Comparison of ENCODE assay signal across 8 mouse cellular contexts in the genomic region with DNA sequence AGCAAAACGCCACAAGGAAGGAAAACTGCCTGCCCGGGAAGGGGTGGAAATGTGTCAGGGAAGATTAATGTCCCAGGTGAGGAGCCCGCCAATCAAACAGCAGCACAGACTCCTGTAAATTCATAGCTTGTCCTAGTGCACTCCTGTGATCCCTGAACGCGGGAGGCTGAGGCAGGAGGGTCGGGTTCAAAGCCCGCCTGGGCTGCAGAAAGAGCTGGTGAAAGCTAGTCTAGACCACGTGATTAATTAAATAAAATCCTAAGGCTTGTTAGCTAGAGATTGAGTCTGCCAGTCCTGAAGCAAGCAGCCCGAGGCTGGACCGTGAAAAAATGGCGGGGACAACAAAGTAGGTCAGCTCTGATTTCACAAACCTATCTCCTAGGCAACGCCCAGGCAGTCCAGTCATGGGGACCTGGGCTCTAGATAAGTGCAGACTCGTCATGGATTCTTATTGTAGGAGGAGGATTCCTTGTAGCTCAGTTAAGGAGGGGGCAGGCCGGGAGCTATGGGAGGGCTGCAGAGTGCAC. TPM values are rescaled to one million over a fixed set of nuclear protein-coding genes. Genes with fewer than 3 reads are reported as not detected.
DNase-seq lines count a peak whose midpoint lies in the region; ATAC-seq and TF ChIP-seq lines count a peak whose summit lies in the region.

No protein-coding gene starts in this region.

- no peaks in the 10 kb centered on the region for H3K36me3 ChIP-seq in forebrain, embryonic 15.5 days
- H3K36me3 ChIP-seq in intestine, embryonic 16.5 days (ENCODE audit: control insufficient read depth, insufficient read depth, low read length): no peaks in the 10 kb centered on the region
- H3K36me3 ChIP-seq in lung, embryonic 16.5 days (ENCODE audit: control insufficient read depth, insufficient read depth, low read length): no peaks in the 10 kb centered on the region
- H3K36me3 ChIP-seq in stomach, postnatal 0 days (ENCODE audit: control insufficient read depth, insufficient read depth, low read length): no peaks in the 10 kb centered on the region

- peak; percentile 48; the same call in 1 of the 2 replicates for ATAC-seq in forebrain, embryonic 15.5 days (replicated peaks)
- peak; percentile 71 for ATAC-seq in intestine, embryonic 16.5 days
- peak; percentile 42 for ATAC-seq in lung, embryonic 16.5 days (ENCODE audit: low read depth)
- peak; percentile 71 for ATAC-seq in stomach, postnatal 0 days (ENCODE audit: low FRiP score, low TSS enrichment)

- peak; percentile 72 to 91 for DNase-seq in adrenal gland, adult (ENCODE audit: inconsistent age in 2 of 2, low spot score in 1 of 2)
- no peak for DNase-seq in adrenal gland, postnatal 4 days (ENCODE audit: low spot score in 2 of 2)
- peak; percentile 41 for DNase-seq in Muller cell, postnatal 12 days (ENCODE audit: inconsistent ontology term)
- DNase-seq in stomach, postnatal 0 days (ENCODE audit: low spot score): peak; percentile 42
- DNase-seq in layer of hippocampus, postnatal 36 days: no peak

- no peaks in the 10 kb centered on the region for H3K4me1 ChIP-seq in forebrain, embryonic 15.5 days
- H3K4me1 ChIP-seq in intestine, embryonic 16.5 days (ENCODE audit: control insufficient read depth, insufficient read depth, low read length): peaks cover 19% of the 10 kb centered on the region
- H3K4me1 ChIP-seq in lung, embryonic 16.5 days (replicated peaks; ENCODE audit: control insufficient read depth, insufficient read depth, low read length): peaks cover 19% of the 10 kb centered on the region
- peaks cover 7% of the 10 kb centered on the region; the same call in 1 of the 2 replicates for H3K4me1 ChIP-seq in stomach, postnatal 0 days (replicated peaks; ENCODE audit: control insufficient read depth, insufficient read depth)

- no peak for TF ChIP-seq EP300 in stomach, postnatal 0 days (optimal IDR thresholded peaks at IDR 0.05)

- no peaks in the 10 kb centered on the region for H3K27me3 ChIP-seq in forebrain, embryonic 15.5 days
- H3K27me3 ChIP-seq in intestine, embryonic 16.5 days (replicated peaks; ENCODE audit: control insufficient read depth, insufficient read depth, low read length): no peaks in the 10 kb centered on the region
- H3K27me3 ChIP-seq in lung, embryonic 16.5 days (ENCODE audit: control insufficient read depth, insufficient read depth, low read depth, low read length): no peaks in the 10 kb centered on the region
- no peaks in the 10 kb centered on the region for H3K27me3 ChIP-seq in stomach, postnatal 0 days (ENCODE audit: control insufficient read depth, insufficient read depth, low read length)

- WGBS in forebrain, embryonic 15.5 days: 49% methylated on average over 14 of the region's 14 CpGs
- WGBS in intestine, embryonic 16.5 days: 47% methylated on average over 14 of the region's 14 CpGs
- 36% methylated on average over 14 of the region's 14 CpGs for WGBS in lung, embryonic 16.5 days
- WGBS in stomach, postnatal 0 days: 45% methylated on average over 14 of the region's 14 CpGs

- no peak overlapping the region for H3K4me3 ChIP-seq in forebrain, embryonic 15.5 days
- peak overlapping the region; percentile 22 for H3K4me3 ChIP-seq in intestine, embryonic 16.5 days (ENCODE audit: low read length)
- peak overlapping the region; percentile 37 for H3K4me3 ChIP-seq in lung, embryonic 16.5 days (ENCODE audit: low read length)
- peak overlapping the region; percentile 22 for H3K4me3 ChIP-seq in stomach, postnatal 0 days (ENCODE audit: low read depth, low read length)

- H3K9me3 ChIP-seq in forebrain, embryonic 15.5 days: no peaks in the 10 kb centered on the region
- H3K9me3 ChIP-seq in intestine, embryonic 16.5 days (ENCODE audit: control insufficient read depth, low read length): no peaks in the 10 kb centered on the region
- no peaks in the 10 kb centered on the region for H3K9me3 ChIP-seq in lung, embryonic 16.5 days (ENCODE audit: control insufficient read depth, low read length)
- H3K9me3 ChIP-seq in stomach, postnatal 0 days (ENCODE audit: control insufficient read depth, low read length): no peaks in the 10 kb centered on the region

- H3K27ac ChIP-seq in forebrain, embryonic 15.5 days (replicated peaks): no peak overlapping the region
- H3K27ac ChIP-seq in intestine, embryonic 16.5 days (ENCODE audit: low read length): peak overlapping the region; percentile 83
- peak overlapping the region; percentile 84 for H3K27ac ChIP-seq in lung, embryonic 16.5 days (ENCODE audit: low read length)
- H3K27ac ChIP-seq in stomach, postnatal 0 days (replicated peaks): peak overlapping the region; percentile 73

- H3K4me2 ChIP-seq in forebrain, embryonic 15.5 days (replicated peaks): peak overlapping the region; percentile 17; the same call in 1 of the 2 replicates
- peak overlapping the region; percentile 58 for H3K4me2 ChIP-seq in intestine, embryonic 16.5 days (ENCODE audit: low read depth, low read length)
- H3K4me2 ChIP-seq in lung, embryonic 16.5 days (ENCODE audit: low read depth, low read length): peak overlapping the region; percentile 54
- peak overlapping the region; percentile 51 for H3K4me2 ChIP-seq in stomach, postnatal 0 days (replicated peaks; ENCODE audit: low read depth)

- H3K9ac ChIP-seq in forebrain, embryonic 15.5 days (replicated peaks): no peak overlapping the region
- peak overlapping the region; percentile 61 for H3K9ac ChIP-seq in intestine, embryonic 16.5 days (ENCODE audit: low read depth, low read length)
- H3K9ac ChIP-seq in lung, embryonic 16.5 days (ENCODE audit: low read length): peak overlapping the region; percentile 48
- H3K9ac ChIP-seq in stomach, postnatal 0 days (ENCODE audit: low read length): peak overlapping the region; percentile 48

- no peak for TF ChIP-seq CTCF in stomach, postnatal 0 days (IDR thresholded peaks at IDR 0.05; ENCODE audit: low read depth)

RNA-seq across cellular contexts. Expression of gene Sowahb, which starts 38.9 kb away (rescaled TPM):
- under 1 TPM; 0.85 to 0.90 TPM for total RNA-seq in adrenal gland, postnatal 4 days (2021)
- polyA plus RNA-seq in forebrain, embryonic 15.5 days (2015; fragmentation: Nextera tagmentation; extraction: Ambion mirVana): 0.08 TPM in 1 of 2 replicates, not detected in the other
- 5.2 and 7.6 TPM in 2 replicates for polyA plus RNA-seq in intestine, embryonic 16.5 days (2015; fragmentation: Nextera tagmentation; extraction: Ambion mirVana)
- polyA plus RNA-seq in lung, embryonic 16.5 days (2015; fragmentation: Nextera tagmentation; extraction: Ambion mirVana): 1.2 and 1.4 TPM in 2 replicates
- 1.7 and 2.1 TPM in 2 replicates for polyA plus RNA-seq in stomach, postnatal 0 days (2015; fragmentation: Nextera tagmentation; extraction: Ambion mirVana)
- 1 to 10 TPM; 1.7 to 2.0 TPM for total RNA-seq in layer of hippocampus, postnatal 36 days (2021)

Comparison
In these comparisons a context has a peak if more than half of its experiments do, and no peak if none do; other contexts are left out.
1. DNase-seq: peak in adrenal gland, adult (2 of 2), Muller cell, postnatal 12 days (single experiment) and stomach, postnatal 0 days (single experiment); none in adrenal gland, postnatal 4 days (0 of 2) and layer of hippocampus, postnatal 36 days (0 of 2).
2. Peak in every context shown above with its lines, with median percentiles within 50 percentile points of each other: ATAC-seq and H3K4me2 ChIP-seq.